Mouse (Mus musculus): Measurements from ENCODE around the gene Gpr157. TPM values are rescaled to one million over a fixed set of nuclear protein-coding genes. Genes with fewer than 3 reads are reported as not detected.

The Gpr157 gene
- total RNA-seq, 2 experiments from 2014 or later: 1.0 to 1.6 TPM

DNA sequence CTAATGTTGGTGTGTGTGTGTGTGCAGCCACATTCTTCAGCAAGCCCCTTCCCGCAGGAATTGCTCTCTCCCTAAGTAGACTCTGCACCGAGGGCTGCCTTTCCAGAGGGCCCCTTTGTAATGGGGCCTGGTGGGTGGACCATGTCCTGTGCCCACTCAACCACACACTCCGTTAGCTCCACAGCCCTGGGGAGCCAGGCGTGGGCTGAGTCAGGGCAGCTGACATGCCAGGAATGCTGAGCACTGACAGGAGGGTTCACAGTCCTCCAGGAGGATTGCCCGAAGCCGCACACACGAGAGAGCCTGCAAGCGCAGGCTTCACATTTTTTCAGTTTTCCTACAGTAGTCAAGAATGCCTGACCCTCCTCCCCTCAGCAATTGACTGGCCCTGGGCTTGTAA is 17.0 kb upstream of the Gpr157 start:
- no peak for DNase-seq (ENCODE audit: low spot score in 2 of 2)

DNA sequence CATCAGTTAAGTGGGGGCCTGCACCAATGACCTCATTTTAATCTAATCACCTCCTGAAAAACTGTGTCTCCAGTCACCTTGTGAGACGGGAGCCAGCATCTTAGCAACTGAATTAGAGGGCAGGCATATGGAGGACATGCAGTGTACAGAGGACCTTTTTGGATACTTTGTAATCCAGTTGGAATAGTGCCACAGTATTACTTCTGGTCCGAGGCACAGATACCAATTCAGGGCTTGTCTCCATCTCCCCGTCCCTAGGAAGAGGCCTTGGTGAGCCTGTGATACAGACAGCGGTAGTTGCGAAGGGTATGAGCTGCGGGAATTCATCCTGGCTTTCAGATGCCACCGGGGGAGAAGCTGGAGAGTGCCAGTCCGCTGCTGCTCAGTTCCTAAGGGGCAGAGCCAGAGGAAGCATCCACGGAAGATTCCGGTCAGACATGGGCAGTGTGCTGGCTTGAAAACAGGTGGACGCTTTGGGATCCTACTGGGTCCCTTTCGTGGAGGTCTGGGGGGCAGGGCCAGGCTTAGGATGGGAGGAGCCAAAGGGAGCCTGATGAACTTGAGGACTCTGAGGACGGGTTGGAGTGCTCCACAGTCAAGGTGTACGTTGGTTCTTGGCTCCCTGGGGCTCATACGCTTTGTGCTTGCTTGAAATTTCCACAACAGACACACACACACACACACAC is 14.6 kb upstream of the Gpr157 start:
- DNase-seq (ENCODE audit: low spot score in 2 of 2): no peak

DNA sequence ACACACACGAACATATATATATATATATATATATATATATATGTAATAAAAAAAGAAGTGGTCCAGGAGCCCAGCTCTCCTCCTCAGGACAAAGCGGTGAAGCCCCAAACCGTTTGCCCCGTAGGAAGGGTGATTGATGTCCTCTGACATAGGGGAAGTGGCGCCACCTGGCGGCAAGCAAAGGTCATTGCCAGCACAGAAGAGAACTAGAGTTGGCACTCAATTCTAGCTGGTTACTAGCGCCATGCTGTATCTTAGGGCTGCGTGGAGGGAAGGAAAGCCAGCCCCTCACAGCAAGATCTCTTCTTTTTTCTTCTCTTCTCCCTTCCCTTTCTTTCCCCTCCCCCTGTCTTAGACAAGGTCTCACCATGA is 14.1 kb upstream of the Gpr157 start:
- DNase-seq (ENCODE audit: low spot score in 2 of 2): peak; percentile 58 to 63

DNA sequence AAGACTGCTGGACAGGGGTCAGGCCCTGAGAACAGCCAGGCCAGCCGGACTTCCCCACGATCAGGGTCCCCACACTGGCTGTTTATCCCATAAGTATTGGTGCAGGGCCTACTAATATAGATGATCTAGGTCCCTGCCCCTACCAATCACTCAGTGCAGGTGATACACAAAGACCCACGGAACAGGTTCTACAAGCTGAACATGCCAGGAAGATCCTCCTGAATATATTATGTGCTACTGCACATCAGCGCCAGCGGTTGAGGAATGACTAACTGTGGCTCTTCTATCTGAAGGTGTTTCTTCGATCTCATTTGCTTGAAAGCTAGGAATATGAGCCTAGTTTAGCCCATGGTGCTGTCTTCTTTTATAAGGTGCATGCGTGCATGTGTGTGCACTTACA is 11.8 kb upstream of the Gpr157 start:
- DNase-seq (ENCODE audit: low spot score in 2 of 2): no peak

DNA sequence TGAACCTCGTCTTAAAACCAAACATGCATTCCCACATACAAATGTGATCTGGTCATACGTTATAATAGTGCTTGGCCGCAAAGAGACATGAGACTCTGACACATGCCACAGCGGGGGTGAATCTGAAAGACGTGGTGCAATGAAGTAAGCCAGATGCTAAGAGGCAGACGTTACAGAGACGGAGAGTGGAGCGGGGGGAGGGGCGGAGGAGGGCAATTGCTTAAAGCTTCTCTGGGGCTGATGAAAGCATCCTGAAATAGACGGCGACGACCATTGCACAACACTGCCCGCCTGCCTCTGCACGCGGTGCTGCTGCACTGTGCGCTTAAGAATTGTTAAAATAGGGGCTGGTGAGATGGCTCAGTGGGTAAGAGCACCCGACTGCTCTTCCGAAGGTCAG is 11.0 kb upstream of the Gpr157 start:
- DNase-seq (ENCODE audit: low spot score in 2 of 2): no peak

DNA sequence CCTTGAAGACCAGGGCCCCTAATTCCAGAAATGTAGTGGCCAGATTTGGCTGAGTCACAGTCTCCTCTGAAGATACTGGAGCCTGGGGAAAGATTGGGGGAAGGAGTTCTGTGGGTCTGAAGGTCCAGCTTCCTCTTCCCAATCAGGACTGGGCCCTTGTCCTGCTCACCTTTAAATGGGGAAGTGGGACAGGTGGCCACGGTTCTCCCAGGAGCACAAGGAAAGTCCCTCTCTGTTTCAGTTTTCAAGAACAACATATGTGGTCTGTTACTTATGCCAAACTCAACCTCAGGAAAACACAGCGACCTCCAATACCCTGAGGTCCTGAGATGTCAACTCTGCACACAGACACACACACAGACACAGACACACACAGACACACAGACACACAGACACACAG is 8.5 kb upstream of the Gpr157 start:
- DNase-seq (ENCODE audit: low spot score in 2 of 2): no peak

DNA sequence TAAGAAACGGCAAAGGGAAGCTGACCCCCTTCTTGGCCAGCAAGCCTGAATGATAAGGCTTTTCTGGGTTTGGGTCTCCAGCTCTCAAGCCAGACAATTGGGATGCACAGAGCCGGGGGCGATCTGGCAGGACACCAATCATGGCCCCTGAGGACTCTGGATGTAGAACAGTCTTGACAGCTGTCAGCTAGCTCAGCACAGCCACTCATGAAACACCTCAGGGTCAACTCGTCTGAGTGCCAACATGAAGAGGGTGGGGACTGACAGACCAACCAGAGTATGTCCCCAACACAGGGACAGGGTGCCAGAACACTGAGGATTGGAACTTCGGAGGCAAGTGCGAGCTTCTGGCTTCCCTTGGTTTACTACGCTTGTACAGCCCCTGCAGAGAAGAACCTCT is 7.9 kb upstream of the Gpr157 start:
- no peak for DNase-seq (ENCODE audit: low spot score in 2 of 2)

DNA sequence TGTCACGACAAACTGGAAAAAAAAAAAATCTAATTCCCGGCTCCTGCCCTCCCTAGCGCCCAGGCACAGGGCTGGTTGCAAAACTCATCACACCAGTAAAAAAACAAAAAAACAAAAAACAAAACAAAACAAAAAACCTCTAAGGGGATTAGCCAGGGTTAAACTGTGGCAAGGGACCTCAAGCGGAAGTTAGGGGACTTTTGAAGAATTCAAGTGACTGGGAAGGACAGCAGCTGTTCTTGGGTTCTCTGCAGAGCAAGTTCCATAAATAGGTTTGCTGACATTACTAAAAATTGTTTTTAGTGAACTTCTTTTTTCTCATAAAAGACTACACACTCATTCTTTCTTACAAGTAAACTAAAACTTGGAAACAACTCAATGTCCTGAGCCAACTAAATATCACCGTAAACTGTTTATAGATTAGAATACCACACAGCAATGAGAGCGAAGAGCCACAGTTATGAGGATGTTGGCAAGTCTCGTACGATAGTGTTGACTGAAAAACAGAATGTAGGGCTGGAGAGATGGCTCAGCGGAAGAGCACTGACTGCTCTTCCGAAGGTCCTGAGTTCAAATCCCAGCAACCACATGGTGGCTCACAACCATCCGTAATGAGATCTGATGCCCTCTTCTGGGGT is 6.7 kb upstream of the Gpr157 start:
- no peak for DNase-seq (ENCODE audit: low spot score in 2 of 2)

DNA sequence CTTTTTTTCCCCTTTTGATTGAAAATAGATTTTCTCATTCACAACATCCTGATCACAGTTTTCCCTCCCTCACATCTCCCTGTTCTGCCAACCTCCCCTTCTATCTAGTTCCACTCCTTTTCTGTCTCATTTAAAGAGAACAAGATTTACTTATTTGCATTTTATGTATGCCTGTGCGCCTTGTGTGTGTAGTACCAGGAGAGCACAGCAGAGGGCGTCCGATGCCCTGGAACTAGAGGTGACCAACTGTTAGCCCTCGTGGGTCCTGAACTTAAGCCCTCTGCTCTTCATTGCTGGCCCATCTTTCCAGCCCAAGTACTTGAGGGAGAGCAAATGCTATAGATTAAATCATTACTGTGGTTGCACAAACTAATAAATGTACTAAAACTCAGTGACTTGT is 1.8 kb upstream of the Gpr157 start:
- DNase-seq (ENCODE audit: low spot score in 2 of 2): no peak

DNA sequence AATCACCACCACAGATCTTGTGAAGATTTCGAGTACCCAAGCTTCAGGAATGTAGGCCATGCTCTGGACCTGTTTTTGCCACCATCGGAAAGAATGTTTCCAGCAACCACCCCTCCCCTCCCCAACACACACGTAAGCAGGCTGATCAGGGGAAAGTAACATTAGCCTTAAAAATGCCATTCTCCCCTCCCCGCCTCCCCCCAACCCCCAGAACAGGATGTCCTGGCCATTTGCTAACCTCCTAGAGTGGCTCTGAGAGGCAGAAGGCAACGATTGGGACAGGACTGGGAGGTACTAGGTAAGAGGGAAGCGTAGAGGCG is 364 bp upstream of the Gpr157 start:
- DNase-seq (ENCODE audit: low spot score in 2 of 2): no peak

DNA sequence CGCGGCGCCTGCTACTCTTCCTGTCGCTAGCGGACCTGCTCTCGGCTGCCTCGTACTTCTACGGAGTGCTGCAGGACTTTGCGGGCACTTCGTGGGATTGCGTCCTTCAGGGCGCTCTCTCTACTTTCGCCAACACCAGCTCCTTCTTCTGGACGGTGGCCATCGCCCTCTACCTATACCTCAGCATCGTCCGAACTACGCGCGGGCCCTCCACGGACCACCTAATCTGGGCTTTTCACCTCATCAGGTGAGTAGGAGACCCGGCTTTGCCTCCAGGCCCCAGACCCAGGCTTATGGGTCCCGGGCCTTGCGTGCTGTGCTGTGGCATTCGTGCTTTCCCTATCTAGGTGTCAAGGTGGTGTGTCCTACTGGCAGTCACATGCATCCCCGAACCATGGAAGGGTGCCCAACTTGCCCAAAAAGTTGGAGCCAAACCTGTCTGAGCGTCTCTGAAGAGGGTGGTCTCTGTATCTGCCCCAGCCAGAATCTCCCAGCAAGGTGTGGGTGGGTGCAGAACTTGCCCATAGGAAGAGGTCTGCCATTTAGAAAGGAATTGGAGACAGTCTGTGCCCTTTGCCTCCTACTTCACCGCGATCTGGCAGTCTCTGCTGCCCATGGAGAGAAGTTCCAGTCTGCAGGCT is 845 bp downstream of the Gpr157 start:
- DNase-seq (ENCODE audit: low spot score in 2 of 2): peak in 1 of 2 experiments; percentile 17

DNA sequence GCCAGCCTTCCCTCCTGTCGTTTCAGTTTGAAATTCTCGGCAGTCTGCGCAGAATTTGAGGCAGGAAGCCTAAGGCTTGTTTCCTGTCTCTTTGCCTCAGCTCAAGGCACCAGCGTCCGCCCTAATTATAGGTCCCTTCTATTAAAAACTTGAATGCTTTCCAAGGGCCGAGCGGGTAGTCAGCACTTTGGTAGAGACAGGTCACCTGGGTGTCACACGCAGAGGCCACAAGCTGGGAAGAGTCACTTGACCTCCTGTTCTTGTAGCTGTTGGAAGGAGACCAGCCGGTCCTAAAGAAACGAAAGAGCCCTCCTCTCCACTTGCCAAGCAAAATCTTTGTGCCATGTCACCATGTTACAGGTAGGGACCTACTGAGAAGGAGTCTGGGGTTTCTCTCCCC is 2.0 kb downstream of the Gpr157 start:
- no peak for DNase-seq (ENCODE audit: low spot score in 2 of 2)

DNA sequence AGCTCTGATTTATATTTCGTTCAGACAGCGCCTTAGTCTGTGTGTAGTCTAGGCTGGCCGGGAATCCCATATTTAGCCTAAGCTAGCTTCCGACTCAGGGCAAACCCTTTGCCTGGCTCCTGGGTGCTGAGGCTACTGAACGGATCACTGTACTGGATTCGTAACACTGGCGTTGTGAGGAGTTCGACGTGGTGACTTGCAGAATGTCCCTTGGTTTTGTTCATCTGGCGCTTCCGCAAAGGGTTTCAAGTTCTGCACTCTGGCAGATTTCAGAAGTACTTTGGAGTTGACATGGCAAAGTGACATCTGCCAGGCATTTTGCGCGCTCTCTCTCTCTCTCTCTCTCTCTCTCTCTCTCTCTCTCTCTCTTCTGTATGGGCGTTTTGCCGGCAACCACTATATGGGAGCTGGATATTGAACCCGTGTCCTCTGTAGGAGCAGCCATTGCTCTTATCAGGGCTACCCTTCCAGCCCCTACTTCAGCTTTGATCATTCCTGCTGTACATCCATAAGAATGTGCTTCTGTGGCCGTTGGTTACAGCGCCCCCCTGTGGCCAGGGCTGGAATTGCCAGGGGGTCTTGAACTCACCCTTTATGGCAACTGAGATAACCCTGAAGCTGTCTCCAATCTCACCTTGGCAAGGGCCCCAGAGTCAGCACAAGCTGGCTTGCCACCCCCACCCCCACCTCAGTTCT is 4.9 kb downstream of the Gpr157 start:
- peak; percentile 32 to 34 for DNase-seq (ENCODE audit: low spot score in 2 of 2)

DNA sequence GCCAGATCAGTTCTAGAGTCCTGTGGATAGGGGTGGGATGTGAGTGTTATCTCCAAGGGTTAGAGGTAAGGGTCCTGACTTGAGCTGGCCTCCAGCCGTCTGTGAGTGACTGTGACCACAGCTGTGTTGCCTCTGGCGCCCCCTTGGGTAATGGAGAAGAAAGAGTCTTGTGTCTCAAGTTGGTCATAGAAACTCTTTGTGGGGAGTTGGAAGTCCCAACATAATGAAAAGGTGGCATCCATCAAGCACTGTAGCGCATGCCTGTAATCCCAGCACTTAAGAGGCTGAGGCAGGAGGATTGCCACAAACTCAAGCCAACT is 5.4 kb downstream of the Gpr157 start:
- no peak for DNase-seq (ENCODE audit: low spot score in 2 of 2)

DNA sequence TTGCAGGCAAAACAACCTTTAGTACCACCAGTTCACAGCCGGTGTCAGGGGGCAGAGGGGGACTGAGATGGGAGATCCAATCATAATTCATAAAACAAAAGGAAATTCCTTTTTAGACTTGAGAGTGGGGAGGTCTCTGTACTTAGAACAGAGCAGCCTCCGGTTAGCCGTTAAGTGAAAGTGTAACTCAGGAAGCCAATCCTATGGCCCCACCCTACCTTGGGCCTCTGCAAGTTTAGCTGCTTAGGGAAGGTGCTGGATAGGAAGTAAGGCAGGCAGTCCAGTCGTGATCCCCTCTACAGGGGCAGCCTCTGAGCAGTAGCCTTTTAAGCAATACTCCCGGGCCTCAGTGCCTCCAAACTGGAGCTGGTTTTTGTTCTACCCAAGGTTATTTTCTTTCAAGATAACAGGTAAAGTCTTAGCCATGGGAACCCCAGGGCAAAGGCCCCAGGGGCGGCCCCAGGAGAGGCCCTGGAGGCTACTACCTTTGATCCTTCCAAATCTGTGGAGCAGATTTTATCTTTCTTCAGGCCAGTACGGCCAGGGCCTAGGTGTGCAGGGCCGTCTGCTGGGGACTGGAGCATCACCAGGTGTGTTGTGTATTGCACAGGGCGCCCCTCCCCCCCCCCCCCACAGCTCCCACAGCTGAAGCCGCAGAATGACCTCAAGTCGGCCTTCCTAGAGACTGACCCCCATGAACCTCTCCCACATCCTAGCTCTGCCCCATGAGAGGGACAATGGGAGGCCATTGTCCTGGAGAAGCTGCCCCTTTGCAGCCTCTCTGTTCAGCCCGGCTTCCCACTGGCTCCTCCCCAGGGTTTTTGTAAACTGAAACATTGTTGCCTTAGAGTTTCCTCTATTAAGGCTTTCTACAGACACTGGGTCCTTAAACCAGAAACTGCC is 6.6 kb downstream of the Gpr157 start:
- no peak for DNase-seq (ENCODE audit: low spot score in 2 of 2)

DNA sequence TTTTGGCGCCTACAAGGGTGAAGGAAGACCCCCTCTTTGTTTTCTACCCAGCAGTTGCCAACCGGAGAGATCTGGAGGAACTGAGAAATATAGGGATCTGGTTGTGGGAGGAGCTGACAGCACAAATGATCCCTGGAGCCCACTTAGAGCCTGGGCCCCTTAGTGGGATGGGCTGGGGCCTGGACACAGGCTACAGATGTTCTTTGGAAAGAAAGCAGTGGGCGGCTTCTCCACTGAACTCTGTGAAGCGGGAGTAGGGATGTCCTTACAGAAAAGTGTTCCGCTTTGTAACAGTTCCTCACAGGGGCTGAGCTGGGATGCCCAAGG is 7.3 kb downstream of the Gpr157 start:
- DNase-seq (ENCODE audit: low spot score in 2 of 2): no peak

DNA sequence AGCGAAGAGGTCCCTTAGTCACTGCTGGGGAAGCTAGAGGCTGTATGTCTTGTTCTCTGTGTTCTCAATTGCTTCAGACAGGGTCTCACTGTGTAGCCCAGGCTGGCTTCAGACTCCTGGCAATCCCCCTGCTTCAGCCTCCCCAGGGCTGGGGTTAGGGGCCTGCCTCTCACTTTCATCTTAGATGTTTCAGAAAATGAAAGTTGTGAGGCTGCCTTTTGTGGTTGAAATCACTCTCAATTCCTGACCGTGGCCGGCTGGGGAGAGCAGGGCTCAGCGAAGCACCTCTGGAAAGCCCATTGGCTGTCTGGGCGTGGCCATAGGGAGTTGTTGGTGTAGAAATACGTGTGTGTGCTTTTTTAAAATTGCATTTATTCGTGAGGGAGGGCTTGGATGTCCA is 9.1 kb downstream of the Gpr157 start:
- no peak for DNase-seq (ENCODE audit: low spot score in 2 of 2)

DNA sequence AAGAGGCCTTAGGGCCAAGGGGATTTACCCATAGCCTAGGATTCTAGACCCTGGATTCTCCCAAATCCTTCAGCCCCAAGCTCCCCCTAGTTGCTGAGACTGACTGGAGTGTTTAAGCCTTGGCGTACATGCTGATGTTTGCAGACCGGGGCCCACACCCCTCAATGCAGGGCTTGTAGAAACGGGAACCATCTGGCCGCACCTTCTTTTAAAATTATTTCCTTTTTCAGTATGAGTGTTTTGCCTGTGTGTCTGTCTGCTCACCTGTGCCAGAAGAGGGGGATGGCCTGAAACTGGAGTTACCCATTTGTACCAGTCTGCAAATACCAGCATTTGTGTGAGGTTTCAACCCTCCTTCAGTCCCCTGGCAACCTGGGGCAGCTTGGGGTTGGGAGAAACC is 10.7 kb downstream of the Gpr157 start:
- no peak for DNase-seq (ENCODE audit: low spot score in 2 of 2)

DNA sequence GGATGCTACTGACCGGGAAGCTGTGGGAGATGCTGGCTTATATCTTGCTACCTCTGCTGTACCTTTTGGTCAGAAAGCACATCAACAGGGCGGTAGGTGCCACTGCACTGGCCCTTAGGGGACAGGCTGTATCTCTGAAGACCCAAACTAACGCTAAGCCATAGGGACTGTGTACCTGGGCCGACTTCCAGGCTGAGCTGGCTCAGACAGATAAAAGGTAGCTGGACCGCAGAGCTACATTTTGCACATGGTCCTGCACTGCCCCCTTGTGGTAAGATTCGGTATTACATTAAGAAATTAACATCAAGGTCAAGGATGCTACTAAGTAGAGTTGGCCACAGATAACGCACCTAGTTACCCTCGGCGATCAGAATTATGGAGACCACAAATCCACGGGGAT is 11.7 kb downstream of the Gpr157 start:
- DNase-seq (ENCODE audit: low spot score in 2 of 2): peak; percentile 58 to 74

DNA sequence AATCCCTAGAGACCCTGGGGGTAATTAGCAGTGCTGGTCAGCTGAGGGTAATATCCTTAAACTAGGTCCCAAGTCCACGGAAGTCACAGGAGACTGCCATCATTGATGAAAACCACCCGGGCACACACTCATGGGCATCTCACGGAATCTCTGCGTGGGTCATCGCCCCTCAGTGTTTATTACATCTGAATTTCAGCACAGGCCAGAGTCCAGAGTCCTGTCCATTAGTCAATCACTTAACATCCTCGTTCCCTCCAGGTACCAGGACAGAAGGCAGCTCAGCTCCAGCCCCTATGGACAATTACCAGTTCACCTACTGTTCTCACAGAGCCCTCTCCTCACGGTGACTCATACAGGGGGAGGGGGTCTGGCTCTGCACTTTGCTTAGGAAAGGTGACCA is 15.7 kb downstream of the Gpr157 start:
- DNase-seq (ENCODE audit: low spot score in 2 of 2): no peak

DNA sequence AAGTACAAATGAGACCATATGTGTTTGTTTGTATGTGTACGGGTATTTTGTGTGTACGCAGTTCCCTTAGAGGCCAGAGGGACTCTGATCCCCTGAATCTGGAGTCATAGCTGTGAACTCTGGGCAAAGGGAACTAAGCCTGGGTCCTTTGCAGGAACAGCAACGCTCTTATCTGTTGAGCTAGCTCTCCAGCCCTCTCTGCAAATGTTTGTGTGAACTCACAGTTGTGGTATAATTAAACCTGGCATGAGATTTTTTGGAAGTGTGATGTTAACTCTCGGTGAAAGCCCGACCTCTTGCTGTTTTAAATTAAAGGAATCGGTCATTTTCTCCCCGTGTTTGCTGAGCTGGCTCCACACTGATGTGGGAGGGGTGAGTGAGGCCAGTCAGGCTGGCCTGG is 18.5 kb downstream of the Gpr157 start:
- DNase-seq (ENCODE audit: low spot score in 2 of 2): no peak

DNA sequence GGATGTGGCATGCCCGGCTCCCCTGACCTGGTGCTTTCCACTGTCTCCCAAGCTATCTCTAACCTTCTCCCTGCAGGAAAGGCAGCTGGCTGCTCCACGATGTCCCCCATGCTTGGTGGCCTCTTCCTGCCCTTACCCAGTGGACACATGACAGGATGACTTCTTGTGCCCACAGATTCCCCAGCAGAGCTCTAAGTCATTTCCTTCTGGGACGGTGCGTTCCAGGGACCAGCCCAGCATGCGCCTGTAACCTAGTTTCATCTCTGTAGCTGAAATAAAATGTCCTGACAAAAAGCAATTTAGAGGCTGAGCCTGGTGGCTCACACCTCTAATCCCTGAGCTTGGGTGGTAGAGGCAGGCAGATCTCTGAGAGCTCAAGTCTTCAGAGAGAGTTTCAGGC is 19.5 kb downstream of the Gpr157 start:
- DNase-seq (ENCODE audit: low spot score in 2 of 2): no peak
